In genomic region chr5:129578201-129578600, GRCm38 (mm10) we compare ENCODE assay signal across 20 mouse cellular contexts. TPM values are rescaled to one million over a fixed set of nuclear protein-coding genes. Genes with fewer than 3 reads are reported as not detected.
DNase-seq lines count a peak whose midpoint lies in the region; ATAC-seq and TF ChIP-seq lines count a peak whose summit lies in the region.
"Had no signal": no experiment of that assay in that cellular context is flagged by ENCODE, and none has a peak within 500 bp of the region (broad histone marks: within the 10 kb centered on the region; RNA-seq: fewer than 3 reads in every experiment).

No protein-coding gene starts in this region.

- TF ChIP-seq CTCF in kidney, adult 2 months (conservative IDR thresholded peaks at IDR 0.05; ENCODE audit: insufficient read depth, insufficient read length, low read depth, low read length), result no peak

- ATAC-seq in kidney, embryonic 14.5 days (ENCODE audit: low FRiP score, low TSS enrichment), result no peak
- ATAC-seq in liver, embryonic 11.5 days (replicated peaks; ENCODE audit: low FRiP score), result no peak
- ATAC-seq: midbrain, embryonic 13.5 days had no signal

- H3K36me3 ChIP-seq in kidney, adult 2 months (ENCODE audit: control insufficient read depth, insufficient read depth, low read length), result no peaks in the 10 kb centered on the region
- no peaks in the 10 kb centered on the region for H3K36me3 ChIP-seq in kidney, embryonic 14.5 days (ENCODE audit: control insufficient read depth, insufficient read depth, low read length)
- H3K36me3 ChIP-seq in liver, embryonic 11.5 days (ENCODE audit: control insufficient read depth, insufficient read depth, low read length), result no peaks in the 10 kb centered on the region
- H3K36me3 ChIP-seq: forebrain, embryonic 10.5 days; hindbrain, embryonic 15.5 days; stomach, embryonic 15.5 days had no signal

- no peak for TF ChIP-seq POLR2A in kidney, adult 2 months (IDR thresholded peaks at IDR 0.05; ENCODE audit: low read depth, low read length)

- no peaks in the 10 kb centered on the region for H3K27me3 ChIP-seq in kidney, adult 2 months (replicated peaks; ENCODE audit: control insufficient read depth, insufficient read depth, low read length)
- peaks cover 15% of the 10 kb centered on the region for H3K27me3 ChIP-seq in kidney, embryonic 14.5 days (ENCODE audit: control insufficient read depth, insufficient read depth, low read length)
- H3K27me3 ChIP-seq in liver, embryonic 11.5 days (replicated peaks; ENCODE audit: control insufficient read depth, insufficient read depth, low read length), result peaks cover 33% of the 10 kb centered on the region

- DNase-seq in adrenal gland, adult 2 months, result peak; percentile 23
- DNase-seq in adrenal gland, postnatal 4 days (ENCODE audit: low spot score in 2 of 2), result no peak
- peak; percentile 89 for DNase-seq in kidney, adult 2 months
- peak; percentile 68 for DNase-seq in ZHBTc4 (ENCODE audit: low read depth, low spot score)
- peak; percentile 76 for DNase-seq in kidney, postnatal 10 days
- DNase-seq in liver, embryonic 11.5 days (ENCODE audit: low spot score), result no peak
- DNase-seq in cerebellum, adult 11 months, result no peak
- DNase-seq: cerebellum, adult 8-10 months; gastrocnemius, postnatal 10 days; layer of hippocampus, postnatal 36 days; liver; lung, adult 2 months; spleen, adult 18-20 months; thymus, adult 2 months had no signal

- no peaks in the 10 kb centered on the region for H3K4me1 ChIP-seq in kidney, adult 2 months (ENCODE audit: control insufficient read depth, insufficient read depth, low read length)
- no peaks in the 10 kb centered on the region for H3K4me1 ChIP-seq in kidney, embryonic 14.5 days (ENCODE audit: control insufficient read depth, insufficient read depth, low read length)
- H3K4me1 ChIP-seq in liver, embryonic 11.5 days (replicated peaks; ENCODE audit: control insufficient read depth, insufficient read depth, low read length), result no peaks in the 10 kb centered on the region
- H3K4me1 ChIP-seq: stomach, embryonic 15.5 days had no signal

- H3K9me3 ChIP-seq in kidney, embryonic 14.5 days (ENCODE audit: control insufficient read depth, low read length), result no peaks in the 10 kb centered on the region
- no peaks in the 10 kb centered on the region for H3K9me3 ChIP-seq in liver, embryonic 11.5 days (ENCODE audit: control insufficient read depth, low read length)
- H3K9me3 ChIP-seq: embryonic facial prominence, embryonic 15.5 days; forebrain, embryonic 10.5 days; hindbrain, embryonic 15.5 days; midbrain, embryonic 13.5 days; stomach, embryonic 15.5 days had no signal

- H3K27ac ChIP-seq in kidney, adult 2 months (ENCODE audit: insufficient read depth, low read depth, low read length), result no peak overlapping the region
- H3K27ac ChIP-seq in kidney, embryonic 14.5 days (ENCODE audit: low read depth, low read length), result no peak overlapping the region
- no peak overlapping the region for H3K27ac ChIP-seq in liver, embryonic 11.5 days (ENCODE audit: low read depth, low read length)
- H3K27ac ChIP-seq: embryonic facial prominence, embryonic 15.5 days; forebrain, embryonic 10.5 days; hindbrain, embryonic 15.5 days; midbrain, embryonic 13.5 days; stomach, embryonic 15.5 days had no signal

- WGBS in kidney, adult 2 months, result 12% methylated on average over 12 of the region's 12 CpGs
- WGBS in kidney, embryonic 14.5 days, result 40% methylated on average over 12 of the region's 12 CpGs
- 56% methylated on average over 12 of the region's 12 CpGs for WGBS in liver, embryonic 11.5 days

- no peak overlapping the region for H3K4me2 ChIP-seq in kidney, embryonic 14.5 days (replicated peaks; ENCODE audit: low read depth, low read length)
- no peak overlapping the region for H3K4me2 ChIP-seq in liver, embryonic 11.5 days
- H3K4me2 ChIP-seq: embryonic facial prominence, embryonic 15.5 days; hindbrain, embryonic 15.5 days; midbrain, embryonic 13.5 days; stomach, embryonic 15.5 days had no signal

- H3K9ac ChIP-seq in kidney, embryonic 14.5 days (ENCODE audit: low read depth, low read length), result no peak overlapping the region
- no peak overlapping the region for H3K9ac ChIP-seq in liver, embryonic 11.5 days (ENCODE audit: low read depth, low read length)
- H3K9ac ChIP-seq: embryonic facial prominence, embryonic 15.5 days; hindbrain, embryonic 15.5 days; midbrain, embryonic 13.5 days; stomach, embryonic 15.5 days had no signal

- H3K4me3 ChIP-seq in kidney, adult 2 months (ENCODE audit: insufficient read depth, low read depth, low read length), result no peak overlapping the region
- no peak overlapping the region for H3K4me3 ChIP-seq in kidney, embryonic 14.5 days (ENCODE audit: low read length)
- no peak overlapping the region for H3K4me3 ChIP-seq in liver, embryonic 11.5 days (ENCODE audit: low read depth, low read length)
- H3K4me3 ChIP-seq: embryonic facial prominence, embryonic 15.5 days; forebrain, embryonic 10.5 days; hindbrain, embryonic 15.5 days; midbrain, embryonic 13.5 days; stomach, embryonic 15.5 days had no signal

RNA-seq across cellular contexts. Expression of gene Mmp17, which starts 5.8 kb away (rescaled TPM):
- total RNA-seq in adrenal gland, adult 2 months (2021), result 1 to 10 TPM in 1 of 2 experiments, under 1 TPM in 1; 0.81 to 1.1 TPM
- 2.4 and 2.7 TPM in 2 replicates for polyA plus RNA-seq in adrenal gland, adult 2 months (2012; rRNA removed)
- 1 to 10 TPM; 1.5 to 1.9 TPM for total RNA-seq in adrenal gland, postnatal 4 days (2021)
- polyA plus RNA-seq in kidney, adult 2 months (2012; rRNA removed), result 1.6 and 2.5 TPM in 2 replicates
- polyA plus RNA-seq in kidney, embryonic 14.5 days (2014; fragmentation: Nextera tagmentation; extraction: Ambion mirVana), result 2.0 TPM in 2 replicates
- 0.44 and 0.67 TPM in 2 replicates for polyA plus RNA-seq in liver, embryonic 11.5 days (2014; fragmentation: Nextera tagmentation; extraction: Ambion mirVana)

Comparison
In these comparisons a context has a peak if more than half of its experiments do, and no peak if none do; other contexts are left out.
1. DNase-seq: peak in adrenal gland, adult 2 months (single experiment), kidney, adult 2 months (single experiment), ZHBTc4 (single experiment) and kidney, postnatal 10 days (single experiment); none in adrenal gland, postnatal 4 days (0 of 2), liver, embryonic 11.5 days (single experiment) and cerebellum, adult 11 months (single experiment).